Mouse (Mus musculus): ENCODE data around the gene Anapc16. TPM values are rescaled to one million over a fixed set of nuclear protein-coding genes. Genes with fewer than 3 reads are reported as not detected.

The Anapc16 gene
- polyA plus RNA-seq, 1 experiment, result 136 TPM

GRCm38 (mm10) chr10:59964504-59965361 is 38.2 kb downstream of the Anapc16 start:
- DNase-seq, result peak; percentile 53
- TF ChIP-seq POLR2A (IDR thresholded peaks at IDR 0.05; ENCODE audit: control insufficient read depth, extremely low read depth, insufficient read depth, low read length, poor library complexity) (no peak), CTCF (IDR thresholded peaks at IDR 0.05; ENCODE audit: borderline replicate concordance, control insufficient read depth, extremely low read depth, insufficient read depth, low read length, poor library complexity) (no peak)
- H3K4me1 ChIP-seq (replicated peaks; ENCODE audit: control insufficient read depth, insufficient read depth, low read length), result peaks cover 29% of the 10 kb centered on the region
- H3K36me3 ChIP-seq (ENCODE audit: control insufficient read depth, insufficient read depth, low read length), result no peaks in the 10 kb centered on the region
- H3K4me3 ChIP-seq (ENCODE audit: control insufficient read depth, insufficient read depth, low read length), result no peak overlapping the region
- no peaks in the 10 kb centered on the region for H3K27me3 ChIP-seq (ENCODE audit: control insufficient read depth, insufficient read depth, low read length)
- 26% methylated on average over 20 of the region's 23 CpGs for WGBS
- peak overlapping the region; percentile 78 for H3K27ac ChIP-seq (ENCODE audit: control insufficient read depth, insufficient read depth, low read length)

DNA sequence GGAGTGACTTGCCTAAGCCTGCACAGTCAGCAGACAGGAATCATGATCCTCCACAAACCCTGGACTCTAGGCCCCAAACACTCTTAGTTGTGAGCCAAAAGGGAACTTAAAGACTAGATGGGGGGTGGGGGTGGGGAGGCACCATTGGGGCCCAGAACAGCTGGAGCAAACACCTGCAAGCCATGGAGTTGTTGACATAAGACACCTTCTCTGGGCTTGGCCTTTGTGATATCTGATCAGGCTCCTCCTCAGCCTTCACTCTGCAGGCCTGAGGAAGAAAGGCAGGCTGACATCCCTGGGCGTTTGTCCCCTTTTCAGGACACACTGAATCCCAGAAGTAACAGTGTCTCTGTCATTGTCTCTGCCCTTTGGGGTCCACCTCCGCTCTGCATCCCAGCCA is 39.3 kb downstream of the Anapc16 start:
- DNase-seq, result no peak
- WGBS, result 65% methylated on average over 2 of the region's 2 CpGs
- peaks cover 35% of the 10 kb centered on the region for H3K4me1 ChIP-seq (replicated peaks; ENCODE audit: control insufficient read depth, insufficient read depth, low read length)
- no peak overlapping the region for H3K4me3 ChIP-seq (ENCODE audit: control insufficient read depth, insufficient read depth, low read length)
- no peaks in the 10 kb centered on the region for H3K27me3 ChIP-seq (ENCODE audit: control insufficient read depth, insufficient read depth, low read length)
- no peaks in the 10 kb centered on the region for H3K36me3 ChIP-seq (ENCODE audit: control insufficient read depth, insufficient read depth, low read length)
- no peak for TF ChIP-seq POLR2A (IDR thresholded peaks at IDR 0.05; ENCODE audit: control insufficient read depth, extremely low read depth, insufficient read depth, low read length, poor library complexity)
- TF ChIP-seq CTCF (IDR thresholded peaks at IDR 0.05; ENCODE audit: borderline replicate concordance, control insufficient read depth, extremely low read depth, insufficient read depth, low read length, poor library complexity), result no peak
- peak overlapping the region; percentile 78 for H3K27ac ChIP-seq (ENCODE audit: control insufficient read depth, insufficient read depth, low read length)

- no peak for TF ChIP-seq CTCF (IDR thresholded peaks at IDR 0.05; ENCODE audit: borderline replicate concordance, control insufficient read depth, extremely low read depth, insufficient read depth, low read length, poor library complexity)
- no peak for TF ChIP-seq POLR2A (IDR thresholded peaks at IDR 0.05; ENCODE audit: control insufficient read depth, extremely low read depth, insufficient read depth, low read length, poor library complexity)
- Histone ChIP-seq H3K4me3 (ENCODE audit: control insufficient read depth, insufficient read depth, low read length) (no peak overlapping the region), H3K27me3 (ENCODE audit: control insufficient read depth, insufficient read depth, low read length) (no peaks in the 10 kb centered on the region), H3K27ac (ENCODE audit: control insufficient read depth, insufficient read depth, low read length) (no peak overlapping the region), H3K36me3 (ENCODE audit: control insufficient read depth, insufficient read depth, low read length) (no peaks in the 10 kb centered on the region), H3K4me1 (replicated peaks; ENCODE audit: control insufficient read depth, insufficient read depth, low read length) (peaks cover 33% of the 10 kb centered on the region)
- 93% methylated on average over 12 of the region's 12 CpGs for WGBS
- no peak for DNase-seq
Measured at GRCm38 (mm10) chr10:59959517-59959916, 43.4 kb downstream of the Anapc16 start.

GRCm38 (mm10) chr10:59958458-59958857 is 44.5 kb downstream of the Anapc16 start:
- Histone ChIP-seq H3K4me3 (ENCODE audit: control insufficient read depth, insufficient read depth, low read length) (no peak overlapping the region), H3K4me1 (replicated peaks; ENCODE audit: control insufficient read depth, insufficient read depth, low read length) (peaks cover 26% of the 10 kb centered on the region), H3K36me3 (ENCODE audit: control insufficient read depth, insufficient read depth, low read length) (no peaks in the 10 kb centered on the region), H3K27me3 (ENCODE audit: control insufficient read depth, insufficient read depth, low read length) (no peaks in the 10 kb centered on the region), H3K27ac (ENCODE audit: control insufficient read depth, insufficient read depth, low read length) (0 out of 2 replicates have a peak overlapping the region, but pooled peaks have one; percentile 16)
- WGBS, result 62% methylated on average over 5 of the region's 5 CpGs
- TF ChIP-seq POLR2A (IDR thresholded peaks at IDR 0.05; ENCODE audit: control insufficient read depth, extremely low read depth, insufficient read depth, low read length, poor library complexity) (no peak), CTCF (IDR thresholded peaks at IDR 0.05; ENCODE audit: borderline replicate concordance, control insufficient read depth, extremely low read depth, insufficient read depth, low read length, poor library complexity) (no peak)
- no peak for DNase-seq

- DNase-seq, result no peak
- 73% methylated on average over 25 of the region's 25 CpGs for WGBS
- peak overlapping the region; percentile 57; the same call in 1 of the 2 replicates for H3K27ac ChIP-seq (ENCODE audit: control insufficient read depth, insufficient read depth, low read length)
Measured at GRCm38 (mm10) chr10:59957171-59958149, 45.5 kb downstream of the Anapc16 start.

DNA sequence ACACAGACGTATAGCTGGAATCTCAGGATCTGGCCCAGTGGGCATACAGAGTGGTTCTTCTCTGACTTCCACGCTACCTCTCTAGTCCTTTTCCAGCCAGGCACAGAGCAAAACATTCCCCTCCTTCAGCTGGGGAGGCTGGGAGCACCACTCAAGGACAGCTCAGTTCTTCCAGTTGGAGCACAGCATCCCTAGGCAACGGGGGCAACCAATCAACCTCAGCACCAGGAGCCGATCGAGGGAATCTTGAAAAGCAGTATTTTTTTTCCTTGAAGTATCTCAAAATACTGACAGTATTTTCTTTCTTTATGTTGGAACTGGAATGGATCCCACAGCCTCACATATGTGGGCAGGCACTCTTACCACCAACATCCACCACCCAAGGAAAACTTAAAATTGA is 46.3 kb downstream of the Anapc16 start:
- no peaks in the 10 kb centered on the region for H3K36me3 ChIP-seq (ENCODE audit: control insufficient read depth, insufficient read depth, low read length)
- TF ChIP-seq POLR2A (IDR thresholded peaks at IDR 0.05; ENCODE audit: control insufficient read depth, extremely low read depth, insufficient read depth, low read length, poor library complexity), result no peak
- TF ChIP-seq CTCF (IDR thresholded peaks at IDR 0.05; ENCODE audit: borderline replicate concordance, control insufficient read depth, extremely low read depth, insufficient read depth, low read length, poor library complexity), result no peak
- no peaks in the 10 kb centered on the region for H3K27me3 ChIP-seq (ENCODE audit: control insufficient read depth, insufficient read depth, low read length)
- no peak overlapping the region for H3K4me3 ChIP-seq (ENCODE audit: control insufficient read depth, insufficient read depth, low read length)
- DNase-seq, result no peak
- H3K27ac ChIP-seq (ENCODE audit: control insufficient read depth, insufficient read depth, low read length), result no peak overlapping the region
- 94% methylated on average over 5 of the region's 5 CpGs for WGBS
- peaks cover 26% of the 10 kb centered on the region for H3K4me1 ChIP-seq (replicated peaks; ENCODE audit: control insufficient read depth, insufficient read depth, low read length)

More at GRCm38 (mm10) chr10:59957171-59958149, 45.5 kb downstream of the Anapc16 start:
- H3K4me1 ChIP-seq (replicated peaks; ENCODE audit: control insufficient read depth, insufficient read depth, low read length), result peaks cover 26% of the 10 kb centered on the region
- H3K36me3 ChIP-seq (ENCODE audit: control insufficient read depth, insufficient read depth, low read length), result no peaks in the 10 kb centered on the region
- TF ChIP-seq POLR2A (IDR thresholded peaks at IDR 0.05; ENCODE audit: control insufficient read depth, extremely low read depth, insufficient read depth, low read length, poor library complexity) (no peak), CTCF (IDR thresholded peaks at IDR 0.05; ENCODE audit: borderline replicate concordance, control insufficient read depth, extremely low read depth, insufficient read depth, low read length, poor library complexity) (no peak)
- H3K4me3 ChIP-seq (ENCODE audit: control insufficient read depth, insufficient read depth, low read length), result no peak overlapping the region
- no peaks in the 10 kb centered on the region for H3K27me3 ChIP-seq (ENCODE audit: control insufficient read depth, insufficient read depth, low read length)

Data from thymus, adult 2 months (tissue).